Mouse (Mus musculus) cerebellum, adult 2 months (tissue): ENCODE results near the gene Trp53bp1. TPM values are rescaled to one million over a fixed set of nuclear protein-coding genes. Genes with fewer than 3 reads are reported as not detected.

Experiments
- DNase-seq, 2 experiments: peaks; one replicate each; pipeline ENCODE4 v3.0.0; 2021
- H3K27ac ChIP-seq: fragments of 200-500 bp; 2 replicates; pipeline ENCODE4 v1.5.1; 2012; ENCODE audit warnings: low read length, control low read depth, inconsistent platforms; ENCODE audit not compliant: insufficient read depth
- H3K27me3 ChIP-seq: fragments of 200-500 bp; 2 replicates; pipeline ENCODE4 v1.6.1; 2012; ENCODE audit warnings: inconsistent platforms, mild to moderate bottlenecking, low read length, moderate library complexity; ENCODE audit not compliant: control insufficient read depth, insufficient read depth
- H3K4me1 ChIP-seq: fragments of 200-500 bp; 2 replicates; pipeline ENCODE4 v1.6.1; 2011; ENCODE audit warnings: low read length; ENCODE audit not compliant: control insufficient read depth, insufficient read depth
- H3K4me3 ChIP-seq: fragments of 200-500 bp; replicated peaks from 2 replicates; pipeline ENCODE3; 2011; ENCODE audit warnings: mild to moderate bottlenecking, low read depth, low read length, control low read depth; ENCODE audit not compliant: insufficient read depth
- CTCF ChIP-seq: fragments of 200-500 bp; IDR thresholded peaks from 2 replicates; pipeline ENCODE4 v1.5.1; 2011; ENCODE audit warnings: low read depth, mild to moderate bottlenecking, control low read depth, low read length, moderate library complexity, borderline replicate concordance; ENCODE audit not compliant: insufficient read depth
- POLR2A ChIP-seq: fragments of 200-500 bp; IDR thresholded peaks from 2 replicates; pipeline ENCODE4 v1.6.1; 2011; ENCODE audit warnings: low read length, control low read depth, borderline replicate concordance; ENCODE audit not compliant: insufficient read depth
- WGBS: fragments of 180-500 bp; shearing (Covaris S2); methylation state at CpG from one replicate; pipeline ENCODE4 v1.1.7; 2018; 5-methylcytosine and 5-hydroxymethylcytosine counted together
- polyA plus RNA-seq: library from polyadenylated mRNA; depleted of rRNA; stranded (reverse); fragments of >200 nt; gene quantifications from 2 replicates; pipeline ENCODE4 v1.2.3, GENCODE M21; 2012

Gene Trp53bp1
- polyA plus RNA-seq, 1 experiment = 59.4 TPM

DNA sequence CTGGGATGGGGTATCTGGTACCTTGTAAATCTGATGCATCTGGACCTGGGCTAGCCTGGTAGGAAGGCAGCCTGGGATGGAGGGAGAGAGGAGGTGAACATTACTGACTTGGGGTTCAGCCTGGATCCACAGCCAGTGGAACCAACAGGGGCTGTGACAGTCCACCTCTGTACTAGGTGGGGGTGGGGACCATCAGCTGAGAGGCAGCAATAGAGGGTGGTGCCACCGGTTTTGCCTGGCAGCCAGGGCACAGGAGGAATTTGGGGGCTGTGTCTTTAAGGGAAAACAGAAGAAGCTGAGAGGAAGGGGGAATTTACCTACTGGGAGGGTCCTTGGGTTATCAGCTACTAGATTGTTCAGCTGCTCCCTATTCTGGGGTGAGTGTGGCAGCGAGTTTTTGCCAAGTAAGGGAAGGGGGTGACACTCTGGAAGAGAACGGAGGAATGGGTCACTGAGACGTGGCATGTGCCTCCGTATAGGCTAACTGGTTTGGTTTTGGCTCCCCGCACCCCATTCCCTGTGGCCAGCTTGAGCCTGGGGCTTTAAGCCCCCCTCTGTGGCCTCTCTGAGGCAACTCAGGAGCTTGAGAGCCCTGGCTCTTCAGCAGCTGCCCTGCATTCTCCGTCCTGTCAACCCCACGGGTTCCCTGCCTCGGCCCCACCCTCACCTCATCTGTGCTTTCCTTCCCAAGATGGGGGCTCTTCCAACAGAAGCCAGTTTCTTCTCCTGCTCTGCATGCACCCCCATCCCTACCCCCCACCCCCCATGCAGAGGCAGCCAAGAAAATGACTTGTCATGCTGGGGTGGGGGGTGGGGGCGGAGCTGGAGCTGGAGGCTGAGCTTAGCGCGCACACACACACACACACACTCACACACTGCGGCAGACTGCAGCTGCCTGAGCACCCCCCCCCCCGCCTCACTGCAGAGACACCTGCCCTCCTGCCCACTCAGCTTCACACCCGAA is 24.7 kb upstream of the Trp53bp1 start:
- Histone ChIP-seq H3K4me3 (peak overlapping the region; percentile 99), H3K27me3 (no peaks in the 10 kb centered on the region), H3K4me1 (peaks cover 28% of the 10 kb centered on the region), H3K27ac (peak overlapping the region; percentile 93)
- peak; percentile 70 to 79 for DNase-seq
- under 1% methylated on average over 15 of the region's 15 CpGs for WGBS
- 0 out of 2 replicates have a peak, but pooled peaks have one; percentile 40 for TF ChIP-seq POLR2A
- TF ChIP-seq CTCF = no peak

DNA sequence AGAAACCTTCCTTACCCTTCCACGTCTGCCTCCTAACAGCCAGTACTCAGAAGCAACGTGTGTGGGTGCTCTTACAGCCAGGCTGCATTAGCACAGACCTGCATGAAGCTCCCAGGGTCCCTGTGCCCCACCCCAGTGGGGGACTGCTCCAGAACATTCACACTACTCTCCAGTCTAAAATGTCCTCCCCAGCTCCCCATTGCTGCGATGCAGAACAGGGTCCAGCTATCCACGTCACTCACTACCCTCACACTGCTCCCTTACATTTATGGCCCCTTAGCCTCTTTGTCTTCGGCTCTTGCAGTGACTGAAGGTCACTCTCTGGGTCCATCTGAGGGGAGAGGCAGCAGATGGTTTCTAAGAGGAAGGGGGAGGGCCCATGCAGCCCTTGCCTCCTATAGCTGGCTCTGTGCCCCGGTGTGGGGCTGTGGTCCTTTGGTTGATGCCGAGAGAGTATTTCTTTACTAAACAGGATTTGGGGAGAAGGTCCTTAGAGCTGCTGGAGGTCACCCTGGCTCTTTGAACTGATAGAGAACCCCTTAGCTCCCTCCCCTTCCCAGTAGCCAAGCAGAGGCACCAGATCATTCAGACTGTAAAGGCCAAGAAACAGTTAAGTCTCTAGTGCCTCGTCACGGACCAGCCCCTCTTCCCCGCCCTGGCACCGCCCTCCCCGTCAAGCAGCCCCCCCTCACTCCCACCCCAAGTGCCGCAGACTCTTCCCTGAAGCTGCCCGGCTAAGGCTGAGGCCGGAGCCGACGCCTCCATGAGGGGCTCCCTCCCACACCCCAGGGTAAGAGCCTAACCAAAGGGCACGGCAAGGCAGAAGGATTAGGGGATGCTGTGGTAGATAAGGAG is 23.8 kb upstream of the Trp53bp1 start:
- H3K4me1 ChIP-seq = peaks cover 24% of the 10 kb centered on the region
- WGBS = 2% methylated on average over 18 of the region's 18 CpGs
- peak; percentile 84 to 85 for DNase-seq
- peak overlapping the region; percentile 99 for H3K4me3 ChIP-seq
- no peaks in the 10 kb centered on the region for H3K27me3 ChIP-seq
- H3K27ac ChIP-seq = peak overlapping the region; percentile 96
- TF ChIP-seq POLR2A = peak; percentile 65; the same call in 1 of the 2 replicates
- no peak for TF ChIP-seq CTCF

DNA sequence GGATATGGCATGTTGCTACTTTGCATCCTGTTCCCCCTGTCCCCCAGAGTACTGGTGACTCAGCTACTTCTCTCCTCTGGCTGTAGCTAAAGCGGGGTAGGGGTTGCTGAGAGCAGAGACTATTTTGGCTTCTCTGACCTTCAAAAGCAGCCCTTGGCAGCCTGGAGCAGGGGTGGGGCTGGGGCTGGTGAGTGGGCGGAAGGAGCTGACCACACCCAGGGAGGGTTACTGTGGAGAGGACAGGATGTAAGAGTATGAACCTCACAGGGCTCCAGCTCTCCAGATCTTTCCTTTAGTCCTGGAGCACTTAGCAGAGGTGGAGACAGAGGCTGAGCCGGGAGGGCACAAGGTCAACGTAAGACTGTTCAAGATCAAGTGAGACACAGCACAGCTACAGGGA is 23.0 kb upstream of the Trp53bp1 start:
- H3K4me1 ChIP-seq = peaks cover 16% of the 10 kb centered on the region
- 5% methylated on average over 4 of the region's 4 CpGs for WGBS

DNA sequence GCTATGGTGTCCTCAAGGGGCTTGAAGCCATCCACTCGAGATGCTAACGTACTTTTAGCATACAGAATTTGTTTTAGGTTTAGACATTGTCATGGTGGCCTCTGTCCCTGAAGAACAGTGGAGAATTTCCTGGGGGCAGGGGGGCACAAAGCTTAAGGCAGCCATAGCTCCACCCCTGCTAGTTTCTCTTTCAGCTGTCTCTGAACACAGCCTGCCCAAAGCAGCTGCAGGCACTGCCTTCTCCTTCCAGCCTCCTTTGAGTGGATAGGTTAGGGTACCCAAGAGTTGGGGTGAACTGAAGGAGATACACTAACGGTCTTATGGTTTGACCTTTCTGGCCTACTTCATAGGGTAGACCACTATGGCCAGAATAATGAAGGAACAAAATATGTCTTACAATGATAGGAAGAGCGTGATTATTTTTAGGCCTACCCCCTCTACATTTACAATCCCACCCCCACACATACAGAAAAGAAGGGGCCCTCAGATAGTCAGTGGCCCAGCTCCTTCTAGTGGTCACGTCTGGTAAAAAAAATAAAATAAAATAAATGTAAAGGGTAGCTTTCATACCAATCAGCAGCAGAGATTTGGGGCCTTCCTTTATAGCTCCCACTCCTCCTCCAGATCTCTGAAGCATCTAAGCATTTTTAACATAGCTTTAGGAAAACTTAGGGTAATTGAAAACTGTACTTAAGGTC is 21.3 kb upstream of the Trp53bp1 start:
- WGBS = 78% methylated on average over 5 of the region's 5 CpGs
- no peak for DNase-seq
- Histone ChIP-seq H3K4me1 (peaks cover 11% of the 10 kb centered on the region; the same call in 1 of the 2 replicates), H3K4me3 (no peak overlapping the region), H3K27me3 (no peaks in the 10 kb centered on the region), H3K27ac (no peak overlapping the region; the same call in 1 of the 2 replicates)
- TF ChIP-seq POLR2A (no peak), CTCF (no peak)

More for the DNA sequence above, 23.0 kb upstream of the Trp53bp1 start:
- Histone ChIP-seq H3K27ac (peak overlapping the region; percentile 96), H3K4me3 (peak overlapping the region; percentile 99), H3K27me3 (no peaks in the 10 kb centered on the region)
- peak; percentile 57; the same call in 1 of the 2 replicates for TF ChIP-seq POLR2A
- no peak for TF ChIP-seq CTCF
- DNase-seq = peak; percentile 74 to 82

DNA sequence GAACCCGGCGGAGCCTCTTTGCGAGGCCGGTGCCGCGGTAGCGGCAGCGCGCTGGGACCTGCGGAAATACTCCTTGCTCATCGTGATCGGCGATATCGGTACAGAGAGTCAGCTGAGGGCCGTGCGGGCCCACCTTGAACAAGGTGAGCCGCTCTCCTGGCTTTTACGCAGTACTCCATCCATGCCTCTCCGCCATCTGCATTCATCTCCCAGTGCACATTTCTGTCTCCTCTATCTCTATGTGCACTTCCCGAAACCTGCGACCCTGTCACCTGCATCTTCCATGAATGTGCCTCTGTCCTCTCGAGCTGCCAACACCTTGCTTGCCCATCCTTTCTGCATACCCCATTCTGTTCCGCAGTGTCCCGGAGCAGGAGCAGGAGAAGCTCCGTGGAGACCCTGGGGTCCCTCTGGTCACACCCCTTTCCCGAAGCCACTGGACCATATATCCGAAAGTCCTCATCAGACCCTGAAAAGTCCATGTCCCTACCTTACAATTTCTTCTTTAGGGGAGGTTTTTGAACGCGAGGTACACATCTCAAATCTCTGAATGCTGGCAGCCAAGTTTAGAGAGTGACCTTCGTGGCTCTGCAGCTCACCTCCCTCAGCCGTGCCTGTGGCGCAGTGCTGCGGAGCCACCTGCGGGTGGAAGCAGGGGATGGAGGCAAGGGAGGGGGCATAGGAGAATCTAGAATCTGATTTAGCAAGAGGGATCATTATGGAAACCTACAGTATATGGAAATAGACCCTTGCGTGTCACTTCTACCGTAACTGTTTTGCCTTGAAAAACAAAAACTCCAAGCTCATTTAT is 18.7 kb upstream of the Trp53bp1 start:
- no peak for DNase-seq
- WGBS = 3% methylated on average over 36 of the region's 36 CpGs
- Histone ChIP-seq H3K4me1 (peaks cover 11% of the 10 kb centered on the region; the same call in 1 of the 2 replicates), H3K27me3 (no peaks in the 10 kb centered on the region), H3K4me3 (peak overlapping the region; percentile 71), H3K27ac (0 out of 2 replicates have a peak overlapping the region, but pooled peaks have one; percentile 8)
- TF ChIP-seq POLR2A (no peak), CTCF (no peak; the same call in 1 of the 2 replicates)

DNA sequence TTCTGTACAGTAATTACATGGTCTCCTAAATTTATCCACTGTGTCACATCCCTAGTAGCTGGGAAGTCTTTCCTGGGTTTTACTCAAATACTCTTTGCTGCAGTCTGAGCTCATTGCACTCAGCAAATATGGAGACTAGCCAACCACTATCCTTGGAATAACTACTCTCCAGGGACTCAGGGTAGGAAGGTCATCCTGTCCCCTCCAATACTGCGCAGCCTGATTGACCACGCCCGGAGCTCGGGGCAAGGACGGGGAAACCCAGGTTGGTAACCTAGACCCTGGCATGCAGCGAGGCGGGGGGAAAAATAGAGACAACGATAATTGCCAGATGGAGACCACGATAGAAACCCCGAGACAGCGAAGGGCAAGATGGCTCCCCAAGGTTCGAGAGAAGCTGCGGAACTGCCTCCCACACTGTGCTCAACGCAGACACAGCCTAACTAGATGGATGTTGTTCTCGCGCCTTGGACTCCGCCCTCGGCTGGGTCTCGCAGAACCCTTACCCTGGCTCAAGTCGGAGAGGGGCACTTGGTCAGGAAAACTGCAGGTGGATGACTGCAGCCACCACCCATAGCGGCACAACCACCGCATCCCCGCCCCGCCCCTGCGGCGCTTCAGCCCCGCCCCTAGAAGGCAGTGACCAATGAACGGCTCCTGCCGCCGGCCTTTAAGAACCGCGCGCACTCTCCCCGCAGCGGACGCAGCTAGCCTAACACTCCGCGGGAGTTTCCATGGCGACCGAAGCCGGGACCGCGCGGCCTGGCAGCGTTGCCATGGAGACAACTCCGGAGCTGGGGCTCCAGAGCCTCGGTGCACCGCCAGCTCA is 17.9 kb upstream of the Trp53bp1 start, which contains the start of gene Map1a:
TSS of gene Map1a (plus strand) at position 700 of the 829 bp plus-strand sequence.
- peak; percentile 98 to 99 for DNase-seq
- H3K27ac ChIP-seq = peak within 1 kb of the TSS; percentile 96

More for the DNA sequence above, 17.9 kb upstream of the Trp53bp1 start, which contains the start of gene Map1a:
- H3K4me3 ChIP-seq = peak within 1 kb of the TSS; percentile 96
- peaks cover 11% of the 10 kb centered on the region; the same call in 1 of the 2 replicates for H3K4me1 ChIP-seq
- TF ChIP-seq POLR2A (peak; percentile 97), CTCF (no peak)
- under 1% methylated on average over 48 of the region's 48 CpGs for WGBS
- H3K27me3 ChIP-seq = no peaks in the 10 kb centered on the region
